Mouse (Mus musculus) neural tube, embryonic 11.5 days (tissue): ENCODE results near the gene Tgm2. TPM values are rescaled to one million over a fixed set of nuclear protein-coding genes. Genes with fewer than 3 reads are reported as not detected.

Experiments used
- ATAC-seq: fragments of 200-750 bp; cut with Nextera tagmentation; 2 replicates; pipeline ENCODE4 v1.8.0; 2017; ENCODE audit warnings: moderate number of reproducible peaks, mild to moderate bottlenecking, moderate TSS enrichment, moderate library complexity; ENCODE audit not compliant: insufficient read depth, low FRiP score, low TSS enrichment
- DNase-seq: peaks from one replicate; pipeline ENCODE4 v3.0.0-alpha.2; 2015; ENCODE audit warnings: low spot score
- H3K27ac ChIP-seq: fragments of 300-500 bp; sonication (generic); 2 replicates; pipeline ENCODE4 v1.5.1; 2014; ENCODE audit warnings: low read depth, mild to moderate bottlenecking, low read length
- H3K27me3 ChIP-seq: fragments of 300-500 bp; sonication (generic); 2 replicates; pipeline ENCODE4 v1.6.1; 2014; ENCODE audit warnings: mild to moderate bottlenecking, low read length, mixed read lengths; ENCODE audit not compliant: control insufficient read depth, insufficient read depth
- H3K36me3 ChIP-seq: fragments of 300-500 bp; sonication (generic); 2 replicates; pipeline ENCODE4 v1.6.1; 2014; ENCODE audit warnings: mild to moderate bottlenecking, low read length, moderate library complexity, mixed read lengths; ENCODE audit not compliant: control insufficient read depth, insufficient read depth
- H3K4me1 ChIP-seq: fragments of 300-500 bp; sonication (generic); 2 replicates; pipeline ENCODE4 v1.6.1; 2014; ENCODE audit warnings: low read length, mixed read lengths; ENCODE audit not compliant: control insufficient read depth, insufficient read depth
- H3K4me2 ChIP-seq: fragments of 300-500 bp; sonication (generic); 2 replicates; pipeline ENCODE4 v1.6.1; 2014; ENCODE audit warnings: low read depth, mild to moderate bottlenecking, moderate library complexity
- H3K4me3 ChIP-seq: fragments of 300-500 bp; sonication (generic); 2 replicates; pipeline ENCODE4 v1.5.1; 2014; ENCODE audit warnings: low read depth, low read length
- H3K9ac ChIP-seq: fragments of 300-500 bp; sonication (generic); 2 replicates; pipeline ENCODE4 v1.6.1; 2014; ENCODE audit warnings: mild to moderate bottlenecking, low read length
- H3K9me3 ChIP-seq: fragments of 300-500 bp; sonication (generic); 2 replicates; pipeline ENCODE4 v1.6.1; 2016; ENCODE audit warnings: low read length; ENCODE audit not compliant: control insufficient read depth
- WGBS: fragments of 180-500 bp; shearing (Covaris S2); extraction: QIAGEN DNeasy Blood & Tissue Kit; methylation state at CpG from one replicate; pipeline ENCODE4 v1.1.7; 2014; 5-methylcytosine and 5-hydroxymethylcytosine counted together
- polyA plus RNA-seq: library from polyadenylated mRNA; unstranded; fragments of >200 nt; fragmentation: Nextera tagmentation; extraction: Ambion mirVana; gene quantifications from 2 replicates; pipeline ENCODE4 v1.2.1, GENCODE M21; 2014

The Tgm2 gene
- polyA plus RNA-seq, 1 experiment from 2014 or later: 5.3 TPM

GRCm38 (mm10) chr2:158161761-158162160 lies 15.5 kb upstream of the Tgm2 start:
- 0 out of 2 replicates have a peak, but pooled peaks cover 2% of the 10 kb centered on the region for H3K4me1 ChIP-seq
- no peak for DNase-seq
- no peak overlapping the region for H3K27ac ChIP-seq
- H3K27me3 ChIP-seq: no peaks in the 10 kb centered on the region
- H3K9ac ChIP-seq: no peak overlapping the region
- WGBS: 85% methylated on average over 6 of the region's 6 CpGs
- ATAC-seq: no peak
- H3K9me3 ChIP-seq: no peaks in the 10 kb centered on the region
- no peak overlapping the region for H3K4me3 ChIP-seq
- no peaks in the 10 kb centered on the region for H3K36me3 ChIP-seq
- no peak overlapping the region for H3K4me2 ChIP-seq

- 46% methylated on average over 7 of the region's 7 CpGs for WGBS
- no peaks in the 10 kb centered on the region for H3K9me3 ChIP-seq
- peaks cover 2% of the 10 kb centered on the region; the same call in 1 of the 2 replicates for H3K4me1 ChIP-seq
- no peak overlapping the region for H3K4me2 ChIP-seq
- no peak for ATAC-seq
- H3K9ac ChIP-seq: no peak overlapping the region
- H3K4me3 ChIP-seq: no peak overlapping the region
- no peak overlapping the region for H3K27ac ChIP-seq
- no peaks in the 10 kb centered on the region for H3K36me3 ChIP-seq
- no peaks in the 10 kb centered on the region for H3K27me3 ChIP-seq
- DNase-seq: no peak
These were observed 13.4 kb upstream of the Tgm2 start for GRCm38 (mm10) chr2:158159376-158160235.

- Histone ChIP-seq H3K36me3 (no peaks in the 10 kb centered on the region), H3K9me3 (no peaks in the 10 kb centered on the region), H3K4me3 (no peak overlapping the region), H3K27me3 (no peaks in the 10 kb centered on the region), H3K4me2 (no peak overlapping the region), H3K9ac (no peak overlapping the region), H3K4me1 (peaks cover 2% of the 10 kb centered on the region; the same call in 1 of the 2 replicates), H3K27ac (no peak overlapping the region)
- WGBS: 60% methylated on average over 8 of the region's 8 CpGs
- ATAC-seq (no peak), DNase-seq (no peak)
These were observed 11.4 kb upstream of the Tgm2 start for GRCm38 (mm10) chr2:158157654-158158053.

- 92% methylated on average over 9 of the region's 9 CpGs for WGBS
- Histone ChIP-seq H3K27ac (no peak overlapping the region), H3K4me2 (no peak overlapping the region), H3K27me3 (no peaks in the 10 kb centered on the region), H3K9ac (no peak overlapping the region), H3K36me3 (no peaks in the 10 kb centered on the region), H3K4me3 (no peak overlapping the region), H3K4me1 (peaks cover 2% of the 10 kb centered on the region; the same call in 1 of the 2 replicates), H3K9me3 (no peaks in the 10 kb centered on the region)
- DNase-seq: no peak
- no peak for ATAC-seq
These were observed 10.3 kb upstream of the Tgm2 start for GRCm38 (mm10) chr2:158156487-158156886.

- no peaks in the 10 kb centered on the region for H3K36me3 ChIP-seq
- H3K27ac ChIP-seq: no peak overlapping the region
- peaks cover 2% of the 10 kb centered on the region; the same call in 1 of the 2 replicates for H3K4me1 ChIP-seq
- H3K4me2 ChIP-seq: no peak overlapping the region
- no peaks in the 10 kb centered on the region for H3K9me3 ChIP-seq
- no peaks in the 10 kb centered on the region for H3K27me3 ChIP-seq
- no peak overlapping the region for H3K4me3 ChIP-seq
- no peak for DNase-seq
- no peak for ATAC-seq
- WGBS: 69% methylated on average over 2 of the region's 2 CpGs
- H3K9ac ChIP-seq: no peak overlapping the region
These were observed 9.4 kb upstream of the Tgm2 start for GRCm38 (mm10) chr2:158155615-158156014.

- DNase-seq: no peak
- WGBS: 87% methylated on average over 7 of the region's 7 CpGs
- H3K9ac ChIP-seq: no peak overlapping the region
- H3K4me3 ChIP-seq: no peak overlapping the region
- no peaks in the 10 kb centered on the region for H3K9me3 ChIP-seq
- no peak overlapping the region for H3K4me2 ChIP-seq
- H3K27ac ChIP-seq: no peak overlapping the region
- no peak for ATAC-seq
- no peaks in the 10 kb centered on the region for H3K36me3 ChIP-seq
- no peaks in the 10 kb centered on the region for H3K27me3 ChIP-seq
- H3K4me1 ChIP-seq: no peaks in the 10 kb centered on the region; the same call in 1 of the 2 replicates
These were observed 8.9 kb upstream of the Tgm2 start for GRCm38 (mm10) chr2:158155101-158155500.

GRCm38 (mm10) chr2:158154641-158155040 lies 8.4 kb upstream of the Tgm2 start:
- DNase-seq: no peak
- no peak overlapping the region for H3K4me2 ChIP-seq
- H3K27ac ChIP-seq: no peak overlapping the region
- no peaks in the 10 kb centered on the region for H3K9me3 ChIP-seq
- H3K27me3 ChIP-seq: no peaks in the 10 kb centered on the region
- H3K4me3 ChIP-seq: no peak overlapping the region
- H3K36me3 ChIP-seq: no peaks in the 10 kb centered on the region
- H3K9ac ChIP-seq: no peak overlapping the region
- no peaks in the 10 kb centered on the region; the same call in 1 of the 2 replicates for H3K4me1 ChIP-seq
- 50% methylated on average over 8 of the region's 8 CpGs for WGBS
- no peak for ATAC-seq

GRCm38 (mm10) chr2:158153728-158154343 lies 7.6 kb upstream of the Tgm2 start:
- WGBS: 3% methylated on average over 22 of the region's 22 CpGs
- Histone ChIP-seq H3K36me3 (no peaks in the 10 kb centered on the region), H3K9ac (peak overlapping the region; percentile 32; the same call in 1 of the 2 replicates), H3K4me3 (peak overlapping the region; percentile 24), H3K27ac (no peak overlapping the region), H3K27me3 (no peaks in the 10 kb centered on the region), H3K9me3 (no peaks in the 10 kb centered on the region), H3K4me2 (peak overlapping the region; percentile 46), H3K4me1 (no peaks in the 10 kb centered on the region; the same call in 1 of the 2 replicates)
- DNase-seq (peak; percentile 33), ATAC-seq (0 out of 2 replicates have a peak, but pooled peaks have one; percentile 16)
